ENCODE assay signal across 9 mouse cellular contexts in genomic region chr5:88981243-88982014, GRCm38 (mm10).
DNase-seq lines count a peak whose midpoint lies in the region; ATAC-seq and TF ChIP-seq lines count a peak whose summit lies in the region.
"Had no signal": no experiment of that assay in that cellular context is flagged by ENCODE, and none has a peak within 500 bp of the region (broad histone marks: within the 10 kb centered on the region; RNA-seq: fewer than 3 reads in every experiment).

No protein-coding gene starts in this region.

- 0 out of 2 replicates have a peak overlapping the region, but pooled peaks have one; percentile 4 for H3K9ac ChIP-seq in CH12.LX (ENCODE audit: insufficient read depth, low read depth)
- peak overlapping the region; percentile 39; the same call in 1 of the 2 replicates for H3K9ac ChIP-seq in liver, embryonic 13.5 days

- no peak overlapping the region for H3K4me3 ChIP-seq in kidney, adult 2 months (ENCODE audit: insufficient read depth, low read depth, low read length)
- H3K4me3 ChIP-seq in CH12.LX (replicated peaks in 1 of 3; ENCODE audit: low read depth in 2 of 3, low read length in 2 of 3, poor library complexity in 1 of 3): no peak overlapping the region
- H3K4me3 ChIP-seq in liver, embryonic 13.5 days (replicated peaks): peak overlapping the region; percentile 14

- ATAC-seq in common myeloid progenitor, adult 5-6 weeks (replicated peaks; ENCODE audit: low read depth, poor library complexity, severe bottlenecking): peak; percentile 96
- peak; percentile 90 for ATAC-seq in liver, embryonic 13.5 days (ENCODE audit: low read depth)

- no peak for TF ChIP-seq CTCF in kidney, adult 2 months (conservative IDR thresholded peaks at IDR 0.05; ENCODE audit: insufficient read depth, insufficient read length, low read depth, low read length)
- TF ChIP-seq CTCF in CH12.LX (conservative IDR thresholded peaks at IDR 0.05 in 1 of 2, IDR thresholded peaks at IDR 0.05 in 1 of 2; ENCODE audit: low read depth in 2 of 2, low read length in 2 of 2): no peak

- H3K4me2 ChIP-seq in CH12.LX (ENCODE audit: insufficient read depth, low read depth, poor library complexity, severe bottlenecking): peak overlapping the region; percentile 38; the same call in 1 of the 2 replicates
- H3K4me2 ChIP-seq in liver, embryonic 13.5 days: peak overlapping the region; percentile 52

- DNase-seq in kidney, adult 2 months: no peak
- DNase-seq in kidney, adult 8-10 months: no peak
- peak; percentile 73 for DNase-seq in CH12.LX (ENCODE audit: extremely low read depth)
- DNase-seq in liver, embryonic 13.5 days: peak; percentile 28
- no peak for DNase-seq in urinary bladder, postnatal 25 days (ENCODE audit: low spot score)
- no peak for DNase-seq in right cerebral cortex, postnatal 14 days
- no peak for DNase-seq in layer of hippocampus, adult 9-10 months (ENCODE audit: low spot score)
- DNase-seq: adrenal gland, postnatal 36 days had no signal

- H3K36me3 ChIP-seq in kidney, adult 2 months (ENCODE audit: control insufficient read depth, insufficient read depth, low read length): no peaks in the 10 kb centered on the region
- H3K36me3 ChIP-seq in CH12.LX (replicated peaks in 1 of 2; ENCODE audit: control insufficient read depth in 1 of 2, insufficient read depth in 1 of 2, low read length in 1 of 2): no peaks in the 10 kb centered on the region
- H3K36me3 ChIP-seq in liver, embryonic 13.5 days: no peaks in the 10 kb centered on the region

- dilution Hi-C loops in CH12.LX (cut with MboI; ENCODE audit: extremely low pct_ligation_motif_present, extremely low pct_unique_long_range_greater_than_20kb, low sequenced_read_pairs): no loop called here

- peak; percentile 20; the same call in 1 of the 2 replicates for TF ChIP-seq EP300 in CH12.LX (IDR thresholded peaks at IDR 0.05; ENCODE audit: low read length)

- no peak for TF ChIP-seq RAD21 in CH12.LX (IDR thresholded peaks at IDR 0.05; ENCODE audit: low read depth, low read length)

- TF ChIP-seq POLR2A in kidney, adult 2 months (IDR thresholded peaks at IDR 0.05; ENCODE audit: low read depth, low read length): no peak
- TF ChIP-seq POLR2A in CH12.LX (IDR thresholded peaks at IDR 0.05; ENCODE audit: low read depth, low read length): no peak

- in situ Hi-C loops in CH12.LX (cut with MboI; ENCODE audit: low pct_ligation_motif_present, low pct_unique_long_range_greater_than_20kb, low sequenced_read_pairs): no loop called here

- no peaks in the 10 kb centered on the region for H3K27me3 ChIP-seq in kidney, adult 2 months (replicated peaks; ENCODE audit: control insufficient read depth, insufficient read depth, low read length)
- no peaks in the 10 kb centered on the region for H3K27me3 ChIP-seq in CH12.LX (replicated peaks)
- H3K27me3 ChIP-seq in liver, embryonic 13.5 days: no peaks in the 10 kb centered on the region

- H3K4me1 ChIP-seq in kidney, adult 2 months (ENCODE audit: control insufficient read depth, insufficient read depth, low read length): peaks cover 3% of the 10 kb centered on the region; the same call in 1 of the 2 replicates
- H3K4me1 ChIP-seq in CH12.LX (ENCODE audit: control insufficient read depth in 1 of 2, insufficient read depth in 2 of 2): peaks cover 3 to 18% of the 10 kb centered on the region in 2 experiments; a peak in 3 of 4 replicates
- H3K4me1 ChIP-seq in liver, embryonic 13.5 days (replicated peaks): peaks cover 35% of the 10 kb centered on the region

- H3K9me3 ChIP-seq in CH12.LX (replicated peaks; ENCODE audit: low read length): no peaks in the 10 kb centered on the region
- no peaks in the 10 kb centered on the region for H3K9me3 ChIP-seq in liver, embryonic 13.5 days (replicated peaks)

- 35% methylated on average over 8 of the region's 8 CpGs for whole genome bisulfite sequencing in kidney, adult 2 months
- 11% methylated on average over 8 of the region's 8 CpGs for WGBS in liver, embryonic 13.5 days (ENCODE audit: insufficient replicate concordance)

- H3K79me2 ChIP-seq in CH12.LX (replicated peaks; ENCODE audit: control insufficient read depth, extremely low read depth, insufficient read depth, poor library complexity, severe bottlenecking): no peaks in the 10 kb centered on the region

- H3K27ac ChIP-seq in kidney, adult 2 months (ENCODE audit: insufficient read depth, low read depth, low read length): peak overlapping the region; percentile 38
- H3K27ac ChIP-seq in CH12.LX (ENCODE audit: insufficient read depth, low read depth): no peak overlapping the region
- peak overlapping the region; percentile 50 for H3K27ac ChIP-seq in liver, embryonic 13.5 days

TF ChIP-seq in CH12.LX, 34 proteins besides CTCF, POLR2A, EP300 and RAD21:
- TF ChIP-seq TBP (conservative IDR thresholded peaks at IDR 0.05; ENCODE audit: low read depth, low read length) (0 out of 2 replicates have a peak, but pooled peaks have one; percentile 39), JUN (IDR thresholded peaks at IDR 0.05; ENCODE audit: insufficient read depth, low read depth, low read length) (no peak), TCF12 (IDR thresholded peaks at IDR 0.05; ENCODE audit: low read depth, low read length) (no peak), MAZ (IDR thresholded peaks at IDR 0.05; ENCODE audit: low read depth, low read length) (no peak), MAFK (IDR thresholded peaks at IDR 0.05; ENCODE audit: insufficient replicate concordance, low read length) (no peak)
TF ChIP-seq in CH12.LX: peak in this region for 1.

Comparison
In these comparisons a context has a peak if more than half of its experiments do, and no peak if none do; other contexts are left out.
1. DNase-seq: peak in CH12.LX (single experiment) and liver, embryonic 13.5 days (single experiment); none in kidney, adult 2 months (single experiment), kidney, adult 8-10 months (0 of 2), urinary bladder, postnatal 25 days (single experiment), right cerebral cortex, postnatal 14 days (single experiment) and layer of hippocampus, adult 9-10 months (single experiment).